ENCODE assay signal across 13 mouse cellular contexts in the genomic region with DNA sequence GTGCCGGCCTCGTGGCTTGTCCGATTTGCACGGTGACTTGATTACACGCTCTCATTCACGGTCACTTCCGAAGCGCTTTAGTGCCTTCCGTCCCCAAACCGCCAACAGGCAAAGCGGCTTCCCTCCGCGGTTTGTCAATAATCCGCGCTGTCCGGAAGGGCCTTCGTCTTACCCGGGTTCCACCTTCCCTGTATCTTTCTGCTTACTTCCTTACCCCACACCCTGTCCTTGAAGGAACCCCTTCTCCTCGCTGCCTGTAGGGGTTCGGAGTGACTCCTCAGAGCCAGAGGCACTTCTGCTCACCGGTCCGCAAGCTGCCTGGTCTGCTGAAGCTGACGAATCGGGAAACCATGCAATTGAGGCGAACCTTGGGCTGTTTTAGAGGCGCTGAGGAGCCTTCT. TPM values are rescaled to one million over a fixed set of nuclear protein-coding genes. Genes with fewer than 3 reads are reported as not detected.
A peak's percentile ranks its signal among the peaks of the same experiment; 100 is the strongest.
DNase-seq lines count a peak whose midpoint lies in the region; ATAC-seq and TF ChIP-seq lines count a peak whose summit lies in the region.
"Had no signal": no experiment of that assay in that cellular context is flagged by ENCODE, and none has a peak within 500 bp of the region (broad histone marks: within the 10 kb centered on the region; RNA-seq: fewer than 3 reads in every experiment).

No protein-coding gene starts in this region.

- H3K4me1 ChIP-seq in E14TG2a.4 (replicated peaks; ENCODE audit: low read depth, low read length): peaks cover 69% of the 10 kb centered on the region
- H3K4me1 ChIP-seq in intestine, postnatal 0 days (replicated peaks; ENCODE audit: control insufficient read depth, insufficient read depth, low read length): no peaks in the 10 kb centered on the region
- H3K4me1 ChIP-seq in megakaryocyte, embryonic 14.5 days: peaks cover 44% of the 10 kb centered on the region
- H3K4me1 ChIP-seq: forebrain, embryonic 15.5 days had no signal

- peak; percentile 33 for DNase-seq in gastrocnemius, postnatal 10 days
- DNase-seq in gastrocnemius, postnatal 14 days: no peak
- DNase-seq in right cerebral cortex, postnatal 25 days: no peak
- DNase-seq in layer of hippocampus, postnatal 36 days: no peak
- no peak for DNase-seq in cerebellum, adult 9-10 months
- DNase-seq: cerebellum, postnatal 36 days; lung, postnatal 14 days had no signal

- peak overlapping the region; percentile 44 for H3K4me3 ChIP-seq in E14TG2a.4 (replicated peaks; ENCODE audit: low read length)
- H3K4me3 ChIP-seq in intestine, postnatal 0 days (ENCODE audit: low read depth, low read length): peak overlapping the region; percentile 30
- peak overlapping the region; percentile 53 for H3K4me3 ChIP-seq in megakaryocyte, embryonic 14.5 days (replicated peaks)
- H3K4me3 ChIP-seq: forebrain, embryonic 15.5 days had no signal

- under 1% methylated on average over 26 of the region's 26 CpGs for WGBS in intestine, postnatal 0 days

- H3K36me3 ChIP-seq in E14TG2a.4 (ENCODE audit: insufficient read depth, low read length): no peaks in the 10 kb centered on the region
- H3K36me3 ChIP-seq in intestine, postnatal 0 days (ENCODE audit: control insufficient read depth, insufficient read depth): no peaks in the 10 kb centered on the region; the same call in 1 of the 2 replicates
- no peaks in the 10 kb centered on the region for H3K36me3 ChIP-seq in megakaryocyte, embryonic 14.5 days (replicated peaks; ENCODE audit: low read length)
- H3K36me3 ChIP-seq: forebrain, embryonic 15.5 days had no signal

- no peak for TF ChIP-seq CTCF in E14TG2a.4 (conservative IDR thresholded peaks at IDR 0.05; ENCODE audit: low read length)
- no peak for TF ChIP-seq CTCF in intestine, postnatal 0 days (IDR thresholded peaks at IDR 0.05; ENCODE audit: low read depth)

- H3K9ac ChIP-seq in intestine, postnatal 0 days (ENCODE audit: low read depth, low read length): 0 out of 2 replicates have a peak overlapping the region, but pooled peaks have one; percentile 13
- H3K9ac ChIP-seq: forebrain, embryonic 15.5 days had no signal

- peaks cover 98% of the 10 kb centered on the region for H3K27me3 ChIP-seq in E14TG2a.4 (ENCODE audit: insufficient read depth, low read length)
- peaks cover 98% of the 10 kb centered on the region for H3K27me3 ChIP-seq in intestine, postnatal 0 days (replicated peaks; ENCODE audit: control insufficient read depth, insufficient read depth, low read length)
- peaks cover 99% of the 10 kb centered on the region for H3K27me3 ChIP-seq in megakaryocyte, embryonic 14.5 days (replicated peaks)

- H3K27ac ChIP-seq in intestine, postnatal 0 days (ENCODE audit: low read depth, low read length): no peak overlapping the region
- H3K27ac ChIP-seq: forebrain, embryonic 15.5 days had no signal

- ATAC-seq in intestine, postnatal 0 days: no peak
- ATAC-seq: forebrain, embryonic 15.5 days had no signal

- H3K4me2 ChIP-seq in intestine, postnatal 0 days (replicated peaks; ENCODE audit: low read depth): peak overlapping the region; percentile 37; the same call in 1 of the 2 replicates
- H3K4me2 ChIP-seq: forebrain, embryonic 15.5 days had no signal

- H3K9me3 ChIP-seq in E14TG2a.4 (ENCODE audit: low read length): no peaks in the 10 kb centered on the region; the same call in 1 of the 2 replicates
- no peaks in the 10 kb centered on the region for H3K9me3 ChIP-seq in intestine, postnatal 0 days (ENCODE audit: control insufficient read depth)
- H3K9me3 ChIP-seq in megakaryocyte, embryonic 14.5 days: peaks cover 2% of the 10 kb centered on the region; the same call in 1 of the 2 replicates
- H3K9me3 ChIP-seq: forebrain, embryonic 15.5 days had no signal

- intact Hi-C loops in gastrocnemius, postnatal 14 days (cut with DNase I; ENCODE audit: low total_unique reads): no loop called here

RNA-seq across cellular contexts. Expression of gene Hoxa11, which starts 0.8 kb away (rescaled TPM):
- 1 to 10 TPM; 4.4 to 5.6 TPM for total RNA-seq in gastrocnemius, postnatal 10 days (2021)
- 1 to 10 TPM; 1.5 to 4.0 TPM for total RNA-seq in gastrocnemius, postnatal 14 days (2021)
- 1.1 TPM in 1 of 2 replicates, not detected in the other for polyA plus RNA-seq in intestine, postnatal 0 days (2015; fragmentation: Nextera tagmentation; extraction: Ambion mirVana)
- not detected in 2 replicates for polyA plus RNA-seq in megakaryocyte, embryonic 14.5 days (2012; ENCODE audit: insufficient read depth, low replicate concordance)
- total RNA-seq in layer of hippocampus, postnatal 36 days (2021): not detected
- total RNA-seq: layer of hippocampus, postnatal 14 days had no signal
- polyA plus RNA-seq: forebrain, embryonic 15.5 days; heart, embryonic 16.5 days had no signal

RNA-seq across cellular contexts. Expression of gene Hoxa10, which starts 5.7 kb away (rescaled TPM):
- 10 to 100 TPM; 30.2 to 30.8 TPM for total RNA-seq in gastrocnemius, postnatal 10 days (2021)
- total RNA-seq in gastrocnemius, postnatal 14 days (2021): 10 to 100 TPM; 16.3 to 22.7 TPM
- 0.17 and 7.8 TPM in 2 replicates for polyA plus RNA-seq in intestine, postnatal 0 days (2015; fragmentation: Nextera tagmentation; extraction: Ambion mirVana)
- polyA plus RNA-seq in megakaryocyte, embryonic 14.5 days (2012; ENCODE audit: insufficient read depth, low replicate concordance): 0.10 TPM in 1 of 2 replicates, not detected in the other
- not detected for total RNA-seq in layer of hippocampus, postnatal 36 days (2021)
- total RNA-seq: layer of hippocampus, postnatal 14 days had no signal
- polyA plus RNA-seq: forebrain, embryonic 15.5 days; heart, embryonic 16.5 days had no signal

RNA-seq across cellular contexts. Expression of gene Hoxa13, which starts 14.3 kb away (rescaled TPM):
- total RNA-seq in gastrocnemius, postnatal 10 days (2021): 1 to 10 TPM; 1.3 to 1.6 TPM
- total RNA-seq in gastrocnemius, postnatal 14 days (2021): 1 to 10 TPM in 1 of 2 experiments, under 1 TPM in 1; 0.24 to 1.7 TPM
- polyA plus RNA-seq in intestine, postnatal 0 days (2015; fragmentation: Nextera tagmentation; extraction: Ambion mirVana): not detected in 2 replicates
- polyA plus RNA-seq in megakaryocyte, embryonic 14.5 days (2012; ENCODE audit: insufficient read depth, low replicate concordance): not detected in 2 replicates
- not detected for total RNA-seq in layer of hippocampus, postnatal 36 days (2021)
- total RNA-seq: layer of hippocampus, postnatal 14 days had no signal
- polyA plus RNA-seq: forebrain, embryonic 15.5 days; heart, embryonic 16.5 days had no signal

RNA-seq across cellular contexts. Expression of gene Hoxa9, which starts 15.5 kb away (rescaled TPM):
- total RNA-seq in gastrocnemius, postnatal 10 days (2021): 10 to 100 TPM in 1 of 2 experiments, 1 to 10 TPM in 1; 7.8 to 11.2 TPM
- total RNA-seq in gastrocnemius, postnatal 14 days (2021): 1 to 10 TPM; 7.8 to 8.3 TPM
- 1.1 and 3.0 TPM in 2 replicates for polyA plus RNA-seq in intestine, postnatal 0 days (2015; fragmentation: Nextera tagmentation; extraction: Ambion mirVana)
- 3.8 TPM in 1 of 2 replicates, not detected in the other for polyA plus RNA-seq in megakaryocyte, embryonic 14.5 days (2012; ENCODE audit: insufficient read depth, low replicate concordance)
- total RNA-seq in layer of hippocampus, postnatal 36 days (2021): not detected
- total RNA-seq: layer of hippocampus, postnatal 14 days had no signal
- polyA plus RNA-seq: forebrain, embryonic 15.5 days had no signal

RNA-seq across cellular contexts. Expression of gene Hoxa7, which starts 24.7 kb away (rescaled TPM):
- total RNA-seq in gastrocnemius, postnatal 10 days (2021): 1 to 10 TPM; 9.4 to 9.7 TPM
- total RNA-seq in gastrocnemius, postnatal 14 days (2021): 1 to 10 TPM; 6.3 to 7.3 TPM
- 5.6 and 6.2 TPM in 2 replicates for polyA plus RNA-seq in intestine, postnatal 0 days (2015; fragmentation: Nextera tagmentation; extraction: Ambion mirVana)
- 2.8 and 3.2 TPM in 2 replicates for polyA plus RNA-seq in megakaryocyte, embryonic 14.5 days (2012; ENCODE audit: insufficient read depth, low replicate concordance)
- total RNA-seq in layer of hippocampus, postnatal 36 days (2021): not detected
- polyA plus RNA-seq: forebrain, embryonic 15.5 days had no signal

Comparison
In these comparisons a context has a peak if more than half of its experiments do, and no peak if none do; other contexts are left out.
1. RNA of gene Hoxa10, which starts 5.7 kb away (total RNA-seq): 30.2 to 30.8 TPM in gastrocnemius, postnatal 10 days and 16.3 to 22.7 TPM in gastrocnemius, postnatal 14 days; not detected in layer of hippocampus, postnatal 36 days; every median in the first group is over 10 times any median in the second.
2. Peak in every context shown above with its lines, with median percentiles within 50 percentile points of each other: H3K4me3 ChIP-seq.